Mouse (Mus musculus): Measurements from ENCODE around the gene Nhp2. TPM values are rescaled to one million over a fixed set of nuclear protein-coding genes. Genes with fewer than 3 reads are reported as not detected.
"Not testable (repeated sequence)": the region's sequence is repeated elsewhere in the genome, so short reads cannot be mapped to it uniquely, and the experiment has no call there.

Nhp2 gene
- polyA plus RNA-seq, 1 experiment from 2014 or later: 230 TPM

- H3K27me3 ChIP-seq (ENCODE audit: low read depth, poor library complexity, severe bottlenecking): no peaks in the 10 kb centered on the region
- WGBS: 92% methylated on average over 7 of the region's 7 CpGs
- no peak overlapping the region for H3K4me3 ChIP-seq
- no peaks in the 10 kb centered on the region for H3K9me3 ChIP-seq (replicated peaks)
- DNase-seq (ENCODE audit: low spot score): no peak
- H3K27ac ChIP-seq: no peak overlapping the region
- H3K36me3 ChIP-seq: peaks cover 100% of the 10 kb centered on the region
- no peaks in the 10 kb centered on the region for H3K4me1 ChIP-seq
Observed at GRCm38 (mm10) chr11:51591915-51592314, 27.6 kb upstream of the Nhp2 start.

- WGBS: 96% methylated on average over 4 of the region's 4 CpGs
- H3K36me3 ChIP-seq: peaks cover 100% of the 10 kb centered on the region
- no peak for DNase-seq (ENCODE audit: low spot score)
Observed at GRCm38 (mm10) chr11:51593368-51593767, 26.2 kb upstream of the Nhp2 start.

GRCm38 (mm10) chr11:51593849-51594248 is 25.7 kb upstream of the Nhp2 start:
- Histone ChIP-seq H3K27ac (no peak overlapping the region), H3K9me3 (replicated peaks) (no peaks in the 10 kb centered on the region), H3K4me3 (no peak overlapping the region), H3K4me1 (no peaks in the 10 kb centered on the region), H3K36me3 (peaks cover 100% of the 10 kb centered on the region), H3K27me3 (ENCODE audit: low read depth, poor library complexity, severe bottlenecking) (no peaks in the 10 kb centered on the region)
- DNase-seq (ENCODE audit: low spot score): no peak
- 90% methylated on average over 6 of the region's 6 CpGs for WGBS

More at GRCm38 (mm10) chr11:51593368-51593767, 26.2 kb upstream of the Nhp2 start:
- Histone ChIP-seq H3K4me3 (no peak overlapping the region), H3K27ac (no peak overlapping the region), H3K27me3 (ENCODE audit: low read depth, poor library complexity, severe bottlenecking) (no peaks in the 10 kb centered on the region), H3K4me1 (no peaks in the 10 kb centered on the region), H3K9me3 (replicated peaks) (no peaks in the 10 kb centered on the region)

- H3K27ac ChIP-seq: no peak overlapping the region
- WGBS: 75% methylated on average over 3 of the region's 3 CpGs
- no peak for DNase-seq (ENCODE audit: low spot score)
- H3K9me3 ChIP-seq (replicated peaks): no peaks in the 10 kb centered on the region
- no peaks in the 10 kb centered on the region for H3K27me3 ChIP-seq (ENCODE audit: low read depth, poor library complexity, severe bottlenecking)
- no peaks in the 10 kb centered on the region for H3K4me1 ChIP-seq
- no peak overlapping the region for H3K4me3 ChIP-seq
- peaks cover 100% of the 10 kb centered on the region for H3K36me3 ChIP-seq
Observed at GRCm38 (mm10) chr11:51594715-51595350, 24.7 kb upstream of the Nhp2 start.

- DNase-seq (ENCODE audit: low spot score): no peak
- peaks cover 100% of the 10 kb centered on the region for H3K36me3 ChIP-seq
- H3K27me3 ChIP-seq (ENCODE audit: low read depth, poor library complexity, severe bottlenecking): no peaks in the 10 kb centered on the region
- no peak overlapping the region for H3K4me3 ChIP-seq
- WGBS: 98% methylated on average over 1 of the region's 1 CpGs
- no peak overlapping the region for H3K27ac ChIP-seq
- H3K4me1 ChIP-seq: no peaks in the 10 kb centered on the region
- H3K9me3 ChIP-seq (replicated peaks): no peaks in the 10 kb centered on the region
Observed at GRCm38 (mm10) chr11:51595459-51596083, 24.0 kb upstream of the Nhp2 start.

- Histone ChIP-seq H3K27ac (no peak overlapping the region), H3K27me3 (ENCODE audit: low read depth, poor library complexity, severe bottlenecking) (no peaks in the 10 kb centered on the region), H3K4me3 (no peak overlapping the region), H3K9me3 (replicated peaks) (no peaks in the 10 kb centered on the region), H3K4me1 (peaks cover 10% of the 10 kb centered on the region), H3K36me3 (peaks cover 100% of the 10 kb centered on the region)
- DNase-seq (ENCODE audit: low spot score): no peak
- WGBS: 86% methylated on average over 2 of the region's 2 CpGs
Observed at GRCm38 (mm10) chr11:51597553-51597952, 22.0 kb upstream of the Nhp2 start.

GRCm38 (mm10) chr11:51602253-51602652 is 17.3 kb upstream of the Nhp2 start:
- 0 out of 2 replicates have a peak overlapping the region, but pooled peaks have one; percentile 6 for H3K4me3 ChIP-seq
- no peak overlapping the region for H3K27ac ChIP-seq
- no peaks in the 10 kb centered on the region for H3K27me3 ChIP-seq (ENCODE audit: low read depth, poor library complexity, severe bottlenecking)
- DNase-seq (ENCODE audit: low spot score): no peak
- H3K9me3 ChIP-seq (replicated peaks): no peaks in the 10 kb centered on the region
- H3K4me1 ChIP-seq: peaks cover 33% of the 10 kb centered on the region
- WGBS: 94% methylated on average over 3 of the region's 3 CpGs
- H3K36me3 ChIP-seq: peaks cover 88% of the 10 kb centered on the region

- peaks cover 37% of the 10 kb centered on the region for H3K4me1 ChIP-seq
- DNase-seq (ENCODE audit: low spot score): peak; percentile 81
- peak overlapping the region; percentile 99 for H3K27ac ChIP-seq
- H3K4me3 ChIP-seq: peak overlapping the region; percentile 86
- peaks cover 52% of the 10 kb centered on the region for H3K36me3 ChIP-seq
- no peaks in the 10 kb centered on the region for H3K9me3 ChIP-seq (replicated peaks)
- no peaks in the 10 kb centered on the region for H3K27me3 ChIP-seq (ENCODE audit: low read depth, poor library complexity, severe bottlenecking)
- under 1% methylated on average over 81 of the region's 81 CpGs for WGBS
Observed at GRCm38 (mm10) chr11:51605602-51606446, 13.7 kb upstream of the Nhp2 start.

- no peaks in the 10 kb centered on the region for H3K9me3 ChIP-seq (replicated peaks)
- under 1% methylated on average over 90 of the region's 91 CpGs for WGBS
Observed at GRCm38 (mm10) chr11:51606447-51607095, 13.0 kb upstream of the Nhp2 start, which contains the start of gene Hnrnpab. Hnrnpab (minus strand) TSS chr11:51606847.

GRCm38 (mm10) chr11:51607096-51607738 is 12.3 kb upstream of the Nhp2 start:
- Histone ChIP-seq H3K27me3 (ENCODE audit: low read depth, poor library complexity, severe bottlenecking) (no peaks in the 10 kb centered on the region), H3K36me3 (peaks cover 38% of the 10 kb centered on the region), H3K9me3 (replicated peaks) (no peaks in the 10 kb centered on the region), H3K4me1 (peaks cover 30% of the 10 kb centered on the region), H3K27ac (peak overlapping the region; percentile 99), H3K4me3 (peak overlapping the region; percentile 86)
- no peak for DNase-seq (ENCODE audit: low spot score)
- WGBS: 15% methylated on average over 15 of the region's 15 CpGs

More at GRCm38 (mm10) chr11:51606447-51607095, 13.0 kb upstream of the Nhp2 start, which contains the start of gene Hnrnpab:
- H3K36me3 ChIP-seq: peaks cover 45% of the 10 kb centered on the region
- peak within 1 kb of the TSS; percentile 86 for H3K4me3 ChIP-seq
- H3K27ac ChIP-seq: peak within 1 kb of the TSS; percentile 99
- H3K4me1 ChIP-seq: peaks cover 35% of the 10 kb centered on the region
- H3K27me3 ChIP-seq (ENCODE audit: low read depth, poor library complexity, severe bottlenecking): no peaks in the 10 kb centered on the region
- DNase-seq (ENCODE audit: low spot score): peak; percentile 99

- WGBS: 85% methylated on average over 3 of the region's 3 CpGs
- Histone ChIP-seq H3K9me3 (replicated peaks) (no peaks in the 10 kb centered on the region), H3K4me3 (no peak overlapping the region), H3K36me3 (peaks cover 16% of the 10 kb centered on the region), H3K27me3 (ENCODE audit: low read depth, poor library complexity, severe bottlenecking) (no peaks in the 10 kb centered on the region), H3K27ac (no peak overlapping the region), H3K4me1 (peaks cover 15% of the 10 kb centered on the region)
- no peak for DNase-seq (ENCODE audit: low spot score)
Observed at GRCm38 (mm10) chr11:51609266-51609909, 10.1 kb upstream of the Nhp2 start.

GRCm38 (mm10) chr11:51609940-51610339 is 9.6 kb upstream of the Nhp2 start:
- H3K36me3 ChIP-seq: peaks cover 11% of the 10 kb centered on the region
- not testable (repeated sequence) for DNase-seq (ENCODE audit: low spot score); H3K4me3 ChIP-seq; H3K27ac ChIP-seq; H3K27me3 ChIP-seq (ENCODE audit: low read depth, poor library complexity, severe bottlenecking); H3K9me3 ChIP-seq (replicated peaks)
- WGBS: 89% methylated on average over 5 of the region's 5 CpGs
- peaks cover 15% of the 10 kb centered on the region for H3K4me1 ChIP-seq
